Mouse (Mus musculus): ENCODE measurements at regions not wholly inside any gene's neighbourhood (a gene's known extent, or its start where the extent isn't known, plus 50 kb on each side); places are given as distances from the start of the nearest gene placed in this dataset.

- Histone ChIP-seq H3K36me3 (ENCODE audit: control insufficient read depth, insufficient read depth, low read length) (no peaks in the 10 kb centered on the region), H3K27ac (ENCODE audit: low read depth) (no peak overlapping the region), H3K27me3 (replicated peaks; ENCODE audit: control insufficient read depth, insufficient read depth, low read length) (no peaks in the 10 kb centered on the region), H3K9me3 (ENCODE audit: control insufficient read depth, low read length) (no peaks in the 10 kb centered on the region), H3K9ac (ENCODE audit: low read length) (no peak overlapping the region), H3K4me3 (ENCODE audit: low read depth, low read length) (no peak overlapping the region), H3K4me1 (replicated peaks; ENCODE audit: control insufficient read depth, insufficient read depth, low read length) (no peaks in the 10 kb centered on the region), H3K4me2 (ENCODE audit: low read length) (no peak overlapping the region)
- DNase-seq (ENCODE audit: low spot score) (no peak), ATAC-seq (replicated peaks; ENCODE audit: low FRiP score, low TSS enrichment, low read depth) (no peak)
- WGBS: 75% methylated on average over 2 of the region's 2 CpGs
Observed at GRCm38 (mm10) chr2:108744797-108745196, 535.7 kb upstream of the Kif18a start.

- DNase-seq (ENCODE audit: low spot score) (no peak), ATAC-seq (replicated peaks; ENCODE audit: low FRiP score, low TSS enrichment, low read depth) (no peak)
- no peaks in the 10 kb centered on the region for H3K27me3 ChIP-seq (replicated peaks; ENCODE audit: control insufficient read depth, insufficient read depth, low read length)
- no peaks in the 10 kb centered on the region for H3K9me3 ChIP-seq (ENCODE audit: control insufficient read depth, low read length)
- no peak overlapping the region for H3K27ac ChIP-seq (ENCODE audit: low read depth)
- H3K4me1 ChIP-seq (replicated peaks; ENCODE audit: control insufficient read depth, insufficient read depth, low read length): no peaks in the 10 kb centered on the region
- 43% methylated on average over 3 of the region's 3 CpGs for WGBS
- no peak overlapping the region for H3K9ac ChIP-seq (ENCODE audit: low read length)
- no peaks in the 10 kb centered on the region for H3K36me3 ChIP-seq (ENCODE audit: control insufficient read depth, insufficient read depth, low read length)
- H3K4me3 ChIP-seq (ENCODE audit: low read depth, low read length): no peak overlapping the region
- H3K4me2 ChIP-seq (ENCODE audit: low read length): no peak overlapping the region
Observed at GRCm38 (mm10) chr2:108753494-108754225, 526.9 kb upstream of the Kif18a start.

GRCm38 (mm10) chr2:108755821-108756220 is 524.7 kb upstream of the Kif18a start:
- Histone ChIP-seq H3K4me1 (replicated peaks; ENCODE audit: control insufficient read depth, insufficient read depth, low read length) (no peaks in the 10 kb centered on the region), H3K9me3 (ENCODE audit: control insufficient read depth, low read length) (no peaks in the 10 kb centered on the region), H3K27me3 (replicated peaks; ENCODE audit: control insufficient read depth, insufficient read depth, low read length) (no peaks in the 10 kb centered on the region), H3K9ac (ENCODE audit: low read length) (no peak overlapping the region), H3K27ac (ENCODE audit: low read depth) (no peak overlapping the region), H3K4me2 (ENCODE audit: low read length) (no peak overlapping the region), H3K36me3 (ENCODE audit: control insufficient read depth, insufficient read depth, low read length) (no peaks in the 10 kb centered on the region), H3K4me3 (ENCODE audit: low read depth, low read length) (no peak overlapping the region)
- 90% methylated on average over 1 of the region's 1 CpGs for WGBS
- ATAC-seq (replicated peaks; ENCODE audit: low FRiP score, low TSS enrichment, low read depth): no peak
- DNase-seq (ENCODE audit: low spot score): no peak

GRCm38 (mm10) chr2:108756251-108756650 is 524.3 kb upstream of the Kif18a start:
- 97% methylated on average over 1 of the region's 1 CpGs for WGBS
- Histone ChIP-seq H3K4me1 (replicated peaks; ENCODE audit: control insufficient read depth, insufficient read depth, low read length) (no peaks in the 10 kb centered on the region), H3K36me3 (ENCODE audit: control insufficient read depth, insufficient read depth, low read length) (no peaks in the 10 kb centered on the region), H3K4me2 (ENCODE audit: low read length) (no peak overlapping the region), H3K27ac (ENCODE audit: low read depth) (no peak overlapping the region), H3K9ac (ENCODE audit: low read length) (no peak overlapping the region), H3K27me3 (replicated peaks; ENCODE audit: control insufficient read depth, insufficient read depth, low read length) (no peaks in the 10 kb centered on the region), H3K4me3 (ENCODE audit: low read depth, low read length) (no peak overlapping the region), H3K9me3 (ENCODE audit: control insufficient read depth, low read length) (no peaks in the 10 kb centered on the region)
- no peak for DNase-seq (ENCODE audit: low spot score)
- no peak for ATAC-seq (replicated peaks; ENCODE audit: low FRiP score, low TSS enrichment, low read depth)

- Histone ChIP-seq H3K4me1 (replicated peaks; ENCODE audit: control insufficient read depth, insufficient read depth, low read length) (no peaks in the 10 kb centered on the region), H3K9ac (ENCODE audit: low read length) (no peak overlapping the region), H3K4me2 (ENCODE audit: low read length) (no peak overlapping the region), H3K9me3 (ENCODE audit: control insufficient read depth, low read length) (no peaks in the 10 kb centered on the region), H3K27ac (ENCODE audit: low read depth) (no peak overlapping the region), H3K4me3 (ENCODE audit: low read depth, low read length) (no peak overlapping the region), H3K27me3 (replicated peaks; ENCODE audit: control insufficient read depth, insufficient read depth, low read length) (no peaks in the 10 kb centered on the region), H3K36me3 (ENCODE audit: control insufficient read depth, insufficient read depth, low read length) (no peaks in the 10 kb centered on the region)
- 71% methylated on average over 4 of the region's 4 CpGs for WGBS
- ATAC-seq (replicated peaks; ENCODE audit: low FRiP score, low TSS enrichment, low read depth) (no peak), DNase-seq (ENCODE audit: low spot score) (no peak)
Observed at GRCm38 (mm10) chr2:108764703-108765102, 515.8 kb upstream of the Kif18a start.

- Histone ChIP-seq H3K36me3 (ENCODE audit: control insufficient read depth, insufficient read depth, low read length) (no peaks in the 10 kb centered on the region), H3K4me1 (replicated peaks; ENCODE audit: control insufficient read depth, insufficient read depth, low read length) (no peaks in the 10 kb centered on the region), H3K4me3 (ENCODE audit: low read depth, low read length) (no peak overlapping the region), H3K4me2 (ENCODE audit: low read length) (no peak overlapping the region), H3K27ac (ENCODE audit: low read depth) (no peak overlapping the region), H3K9ac (ENCODE audit: low read length) (no peak overlapping the region), H3K27me3 (replicated peaks; ENCODE audit: control insufficient read depth, insufficient read depth, low read length) (no peaks in the 10 kb centered on the region), H3K9me3 (ENCODE audit: control insufficient read depth, low read length) (no peaks in the 10 kb centered on the region)
- DNase-seq (ENCODE audit: low spot score) (no peak), ATAC-seq (replicated peaks; ENCODE audit: low FRiP score, low TSS enrichment, low read depth) (no peak)
- 84% methylated on average over 2 of the region's 2 CpGs for WGBS
Observed at GRCm38 (mm10) chr2:108766461-108766860, 514.1 kb upstream of the Kif18a start.

- Histone ChIP-seq H3K4me1 (replicated peaks; ENCODE audit: control insufficient read depth, insufficient read depth, low read length) (no peaks in the 10 kb centered on the region), H3K4me3 (ENCODE audit: low read depth, low read length) (no peak overlapping the region), H3K36me3 (ENCODE audit: control insufficient read depth, insufficient read depth, low read length) (no peaks in the 10 kb centered on the region), H3K27ac (ENCODE audit: low read depth) (no peak overlapping the region), H3K9me3 (ENCODE audit: control insufficient read depth, low read length) (no peaks in the 10 kb centered on the region), H3K4me2 (ENCODE audit: low read length) (no peak overlapping the region), H3K9ac (ENCODE audit: low read length) (no peak overlapping the region), H3K27me3 (replicated peaks; ENCODE audit: control insufficient read depth, insufficient read depth, low read length) (no peaks in the 10 kb centered on the region)
- ATAC-seq (replicated peaks; ENCODE audit: low FRiP score, low TSS enrichment, low read depth) (no peak), DNase-seq (ENCODE audit: low spot score) (no peak)
- 96% methylated on average over 1 of the region's 1 CpGs for WGBS
Observed at GRCm38 (mm10) chr2:108770383-108770782, 510.2 kb upstream of the Kif18a start.

GRCm38 (mm10) chr2:108783457-108783856 is 497.1 kb upstream of the Kif18a start:
- H3K36me3 ChIP-seq (ENCODE audit: control insufficient read depth, insufficient read depth, low read length): no peaks in the 10 kb centered on the region
- ATAC-seq (replicated peaks; ENCODE audit: low FRiP score, low TSS enrichment, low read depth) (no peak), DNase-seq (ENCODE audit: low spot score) (no peak)
- no peak overlapping the region for H3K4me2 ChIP-seq (ENCODE audit: low read length)
- H3K9me3 ChIP-seq (ENCODE audit: control insufficient read depth, low read length): no peaks in the 10 kb centered on the region
- H3K4me1 ChIP-seq (replicated peaks; ENCODE audit: control insufficient read depth, insufficient read depth, low read length): no peaks in the 10 kb centered on the region
- H3K27me3 ChIP-seq (replicated peaks; ENCODE audit: control insufficient read depth, insufficient read depth, low read length): no peaks in the 10 kb centered on the region
- no peak overlapping the region for H3K4me3 ChIP-seq (ENCODE audit: low read depth, low read length)
- H3K9ac ChIP-seq (ENCODE audit: low read length): no peak overlapping the region
- H3K27ac ChIP-seq (ENCODE audit: low read depth): no peak overlapping the region

GRCm38 (mm10) chr2:108785161-108785957 is 495.2 kb upstream of the Kif18a start:
- no peaks in the 10 kb centered on the region for H3K27me3 ChIP-seq (replicated peaks; ENCODE audit: control insufficient read depth, insufficient read depth, low read length)
- ATAC-seq (replicated peaks; ENCODE audit: low FRiP score, low TSS enrichment, low read depth): no peak

More at GRCm38 (mm10) chr2:108785161-108785957, 495.2 kb upstream of the Kif18a start:
- Histone ChIP-seq H3K9ac (ENCODE audit: low read length) (no peak overlapping the region), H3K4me2 (ENCODE audit: low read length) (no peak overlapping the region), H3K9me3 (ENCODE audit: control insufficient read depth, low read length) (no peaks in the 10 kb centered on the region), H3K27ac (ENCODE audit: low read depth) (no peak overlapping the region), H3K4me3 (ENCODE audit: low read depth, low read length) (no peak overlapping the region), H3K4me1 (replicated peaks; ENCODE audit: control insufficient read depth, insufficient read depth, low read length) (no peaks in the 10 kb centered on the region), H3K36me3 (ENCODE audit: control insufficient read depth, insufficient read depth, low read length) (no peaks in the 10 kb centered on the region)
- 80% methylated on average over 19 of the region's 19 CpGs for WGBS
- DNase-seq (ENCODE audit: low spot score): no peak

Measured in intestine, embryonic 14.5 days (tissue).